Mouse (Mus musculus) kidney, embryonic 15.5 days (tissue): ENCODE data around the gene Traf3ip3. TPM values are rescaled to one million over a fixed set of nuclear protein-coding genes. Genes with fewer than 3 reads are reported as not detected.

Experiments used
- ATAC-seq: fragments of 200-750 bp; cut with Nextera tagmentation; replicated peaks from 2 replicates; pipeline ENCODE4 v1.8.0; 2017; ENCODE audit warnings: moderate TSS enrichment; ENCODE audit not compliant: low FRiP score
- H3K27ac ChIP-seq: fragments of 300-500 bp; sonication (generic); 2 replicates; pipeline ENCODE4 v1.5.1; 2015; ENCODE audit warnings: mild to moderate bottlenecking, inconsistent platforms
- H3K27me3 ChIP-seq: fragments of 300-500 bp; sonication (generic); 2 replicates; pipeline ENCODE4 v1.6.1; 2015; ENCODE audit warnings: inconsistent platforms
- H3K36me3 ChIP-seq: fragments of 300-500 bp; sonication (generic); 2 replicates; pipeline ENCODE4 v1.6.1; 2015; ENCODE audit warnings: inconsistent platforms
- H3K4me1 ChIP-seq: fragments of 300-500 bp; sonication (generic); 2 replicates; pipeline ENCODE4 v1.6.1; 2015; ENCODE audit warnings: inconsistent platforms
- H3K4me2 ChIP-seq: fragments of 300-500 bp; sonication (generic); 2 replicates; pipeline ENCODE4 v1.6.1; 2015; ENCODE audit warnings: moderate library complexity, mild to moderate bottlenecking, inconsistent platforms
- H3K4me3 ChIP-seq: fragments of 300-500 bp; sonication (generic); replicated peaks from 2 replicates; pipeline ENCODE4 v1.5.1; 2015; ENCODE audit warnings: mild to moderate bottlenecking, inconsistent platforms
- H3K9ac ChIP-seq: fragments of 300-500 bp; sonication (generic); 2 replicates; pipeline ENCODE4 v1.6.1; 2015; ENCODE audit warnings: mild to moderate bottlenecking, inconsistent platforms
- H3K9me3 ChIP-seq: fragments of 300-500 bp; sonication (generic); replicated peaks from 2 replicates; pipeline ENCODE4 v1.6.1; 2016; ENCODE audit warnings: inconsistent platforms
- WGBS: fragments of 180-500 bp; shearing (Covaris S2); methylation state at CpG from one replicate; pipeline ENCODE4 v1.1.7; 2015; ENCODE audit warnings: mixed read lengths; 5-methylcytosine and 5-hydroxymethylcytosine counted together
- polyA plus RNA-seq: library from polyadenylated mRNA; unstranded; fragments of >200 nt; fragmentation: Nextera tagmentation; extraction: Ambion mirVana; gene quantifications from 2 replicates; pipeline ENCODE4 v1.2.1, GENCODE M21; 2015

The Traf3ip3 gene
- polyA plus RNA-seq, 1 experiment from 2014 or later, result 3.5 TPM

DNA sequence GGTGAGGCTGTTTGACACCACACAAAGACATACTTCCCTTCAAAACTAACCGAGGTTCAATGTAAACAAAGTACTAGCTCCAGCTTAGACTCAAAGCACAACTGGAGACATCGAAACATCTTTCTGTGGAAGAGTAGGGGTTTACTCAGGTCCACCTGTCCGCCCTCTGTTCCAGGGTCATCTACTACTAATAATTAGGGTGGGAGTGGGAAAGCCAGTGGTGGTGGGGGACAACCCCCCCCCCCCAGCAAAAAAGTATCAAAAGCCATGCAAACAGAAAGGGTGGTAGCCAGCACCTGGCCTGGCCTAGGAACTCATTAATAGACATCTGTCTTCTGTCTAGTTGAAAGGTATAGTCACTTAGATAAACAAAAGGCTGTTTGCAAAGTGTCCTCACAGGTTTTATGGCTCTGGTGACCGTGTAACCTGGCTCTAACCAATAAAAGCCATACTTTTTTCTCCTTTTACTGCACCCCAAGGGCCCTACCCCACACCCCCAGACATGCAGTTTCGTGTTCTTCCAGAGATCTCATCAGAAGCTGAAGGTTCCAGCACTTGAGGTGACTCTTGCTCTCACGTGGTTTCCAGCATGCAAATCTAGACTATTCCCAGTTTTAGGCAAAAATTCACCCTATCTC lies 70.1 kb downstream of the Traf3ip3 start:
- ATAC-seq, result no peak

DNA sequence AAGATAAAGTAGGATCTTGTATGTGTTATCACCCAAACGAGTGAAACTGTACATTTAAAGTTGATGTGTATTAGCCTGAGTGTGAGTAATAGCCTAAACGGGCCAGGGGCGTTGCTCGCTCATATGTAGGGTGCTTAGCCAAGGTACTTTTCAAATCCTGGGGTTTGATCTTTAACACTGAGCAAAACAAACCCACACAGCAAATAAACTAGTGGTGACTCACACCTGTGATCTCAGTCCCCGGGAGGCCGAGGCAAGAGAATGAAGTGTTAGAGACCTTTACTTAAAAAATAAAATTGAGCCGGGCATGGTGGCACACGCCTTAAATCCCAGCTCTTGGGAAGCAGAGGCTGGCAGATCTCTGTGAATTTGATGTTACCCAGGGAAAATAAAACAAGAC lies 70.7 kb downstream of the Traf3ip3 start:
- Histone ChIP-seq H3K27ac (no peak overlapping the region), H3K36me3 (peaks cover 20% of the 10 kb centered on the region)
- ATAC-seq, result no peak

More for the DNA sequence above, 70.1 kb downstream of the Traf3ip3 start:
- Histone ChIP-seq H3K4me2 (no peak overlapping the region), H3K27me3 (no peaks in the 10 kb centered on the region), H3K9ac (no peak overlapping the region), H3K4me3 (no peak overlapping the region), H3K9me3 (no peaks in the 10 kb centered on the region), H3K27ac (no peak overlapping the region), H3K4me1 (peaks cover 16% of the 10 kb centered on the region), H3K36me3 (peaks cover 17% of the 10 kb centered on the region)
- WGBS, result 34% methylated on average over 6 of the region's 6 CpGs

DNA sequence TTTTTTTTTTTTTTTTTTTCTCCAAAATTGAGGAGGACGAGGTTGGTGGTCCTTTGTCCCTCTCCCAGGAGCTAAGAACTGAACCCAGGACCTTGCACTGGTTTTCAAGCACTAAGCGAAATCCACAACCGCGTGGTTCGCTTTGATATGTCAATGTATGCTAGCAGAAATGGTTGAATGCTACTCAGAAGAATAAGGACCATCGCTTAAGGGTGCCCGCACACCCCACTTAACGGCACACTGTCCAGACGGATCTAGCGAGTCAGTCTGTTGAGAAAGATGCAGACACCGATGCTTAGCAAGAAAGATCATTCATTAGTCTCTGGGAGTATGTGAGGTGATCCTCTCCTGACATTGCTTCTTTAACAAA lies 71.1 kb downstream of the Traf3ip3 start:
- WGBS, result 31% methylated on average over 11 of the region's 11 CpGs
- peak; percentile 27 for ATAC-seq
- H3K36me3 ChIP-seq, result peaks cover 21% of the 10 kb centered on the region
- peaks cover 16% of the 10 kb centered on the region for H3K4me1 ChIP-seq
- H3K27ac ChIP-seq, result no peak overlapping the region
- H3K4me3 ChIP-seq, result peak overlapping the region; percentile 99
- H3K27me3 ChIP-seq, result no peaks in the 10 kb centered on the region
- H3K9ac ChIP-seq, result no peak overlapping the region
- no peaks in the 10 kb centered on the region for H3K9me3 ChIP-seq
- H3K4me2 ChIP-seq, result peak overlapping the region; percentile 71

More for the DNA sequence above, 70.7 kb downstream of the Traf3ip3 start:
- no peak overlapping the region for H3K9ac ChIP-seq
- peak overlapping the region; percentile 99; the same call in 1 of the 2 replicates for H3K4me3 ChIP-seq
- no peaks in the 10 kb centered on the region for H3K9me3 ChIP-seq
- H3K4me1 ChIP-seq, result peaks cover 16% of the 10 kb centered on the region
- H3K4me2 ChIP-seq, result peak overlapping the region; percentile 71
- no peaks in the 10 kb centered on the region for H3K27me3 ChIP-seq
- WGBS, result 63% methylated on average over 8 of the region's 8 CpGs

DNA sequence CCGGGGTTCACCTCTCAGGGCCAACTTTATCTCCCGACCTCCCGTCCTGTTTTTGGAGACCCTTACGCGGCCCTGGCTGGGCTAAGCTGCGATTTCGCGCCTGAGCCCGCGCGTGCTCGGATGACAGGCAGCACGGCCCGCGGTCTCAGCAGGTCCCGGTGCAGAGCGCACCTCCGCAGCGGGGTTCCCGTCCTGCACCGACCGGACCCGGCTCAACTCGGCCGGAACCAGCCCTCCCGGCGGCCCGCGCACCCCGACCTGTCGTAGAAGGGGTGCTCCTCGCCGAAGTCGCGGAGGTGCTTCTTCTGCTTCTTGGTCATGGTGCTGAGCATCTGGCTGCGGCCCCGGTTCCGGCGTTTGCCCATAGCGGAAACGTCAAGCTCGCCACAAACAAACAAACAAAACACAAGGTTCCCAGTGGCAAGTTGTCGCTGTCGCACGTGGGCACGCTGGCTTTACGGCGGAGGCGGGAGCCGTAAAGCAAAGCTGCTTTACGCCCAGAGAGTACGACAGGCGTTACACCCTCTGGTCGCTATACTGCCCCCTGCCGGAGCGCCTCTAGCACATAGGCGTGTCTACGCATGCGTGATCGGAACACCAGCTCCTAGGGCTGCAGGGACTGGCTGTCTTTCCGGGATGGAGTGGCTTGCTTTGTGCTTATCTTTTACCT lies 71.6 kb downstream of the Traf3ip3 start, which contains the start of gene Diexf:
TSS of gene Diexf (minus strand) at position 487 of the 670 bp plus-strand sequence.
- H3K9ac ChIP-seq, result peak within 1 kb of the TSS; percentile 89
- WGBS, result under 1% methylated on average over 61 of the region's 61 CpGs
- H3K4me3 ChIP-seq, result peak within 1 kb of the TSS; percentile 99
- ATAC-seq, result peak; percentile 94
- H3K27me3 ChIP-seq, result no peaks in the 10 kb centered on the region
- H3K36me3 ChIP-seq, result peaks cover 25% of the 10 kb centered on the region
- H3K27ac ChIP-seq, result peak within 1 kb of the TSS; percentile 23; the same call in 1 of the 2 replicates
- H3K4me1 ChIP-seq, result peaks cover 16% of the 10 kb centered on the region
- peak within 1 kb of the TSS; percentile 71 for H3K4me2 ChIP-seq
- H3K9me3 ChIP-seq, result no peaks in the 10 kb centered on the region

DNA sequence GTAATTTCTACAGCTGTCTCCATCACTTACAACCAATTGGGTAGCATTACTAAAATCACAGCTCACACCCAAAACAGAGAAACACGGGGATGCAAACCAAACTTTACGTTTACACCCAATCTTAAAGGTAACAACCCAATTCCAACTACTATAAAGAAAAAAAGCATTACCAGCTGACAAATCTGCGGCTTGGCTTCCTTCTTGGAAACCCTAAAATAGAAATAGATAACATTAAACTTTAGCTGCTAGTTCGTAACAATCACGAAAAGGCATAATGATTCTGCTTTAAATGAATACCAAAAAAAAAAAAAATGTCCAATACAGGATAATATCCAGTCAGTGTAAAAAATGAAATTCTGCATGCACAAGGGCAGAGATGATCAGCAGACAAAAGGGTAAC lies 72.2 kb downstream of the Traf3ip3 start:
- Histone ChIP-seq H3K9ac (peak overlapping the region; percentile 89), H3K9me3 (no peaks in the 10 kb centered on the region), H3K4me3 (peak overlapping the region; percentile 99), H3K27me3 (no peaks in the 10 kb centered on the region), H3K36me3 (peaks cover 30% of the 10 kb centered on the region), H3K27ac (no peak overlapping the region), H3K4me2 (peak overlapping the region; percentile 71), H3K4me1 (peaks cover 16% of the 10 kb centered on the region)
- WGBS, result 27% methylated on average over 5 of the region's 5 CpGs
- no peak for ATAC-seq

DNA sequence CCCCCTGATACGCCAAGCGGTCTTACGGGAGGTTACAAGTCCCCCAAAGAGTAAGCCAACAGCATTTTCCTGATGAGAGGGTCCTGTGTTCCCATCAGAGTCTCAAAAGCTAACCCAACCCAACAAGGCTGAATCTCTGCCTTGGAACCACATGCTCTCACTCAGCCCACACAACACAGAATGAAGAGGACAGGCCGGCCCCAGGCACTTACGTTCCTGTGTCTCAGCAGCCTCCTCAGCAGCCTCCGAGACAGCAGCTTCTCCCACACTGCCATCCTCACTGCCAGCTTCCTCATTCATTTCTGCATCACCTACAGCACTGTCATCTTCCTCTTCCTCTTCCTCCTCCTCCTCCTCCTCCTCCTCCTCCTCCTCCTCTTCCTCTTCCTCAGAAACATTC lies 73.4 kb downstream of the Traf3ip3 start:
- Histone ChIP-seq H3K27ac (no peak overlapping the region), H3K27me3 (no peaks in the 10 kb centered on the region), H3K4me2 (no peak overlapping the region), H3K4me3 (no peak overlapping the region), H3K4me1 (peaks cover 16% of the 10 kb centered on the region), H3K36me3 (peaks cover 42% of the 10 kb centered on the region), H3K9ac (no peak overlapping the region), H3K9me3 (no peaks in the 10 kb centered on the region)
- 92% methylated on average over 6 of the region's 6 CpGs for WGBS
- no peak for ATAC-seq

DNA sequence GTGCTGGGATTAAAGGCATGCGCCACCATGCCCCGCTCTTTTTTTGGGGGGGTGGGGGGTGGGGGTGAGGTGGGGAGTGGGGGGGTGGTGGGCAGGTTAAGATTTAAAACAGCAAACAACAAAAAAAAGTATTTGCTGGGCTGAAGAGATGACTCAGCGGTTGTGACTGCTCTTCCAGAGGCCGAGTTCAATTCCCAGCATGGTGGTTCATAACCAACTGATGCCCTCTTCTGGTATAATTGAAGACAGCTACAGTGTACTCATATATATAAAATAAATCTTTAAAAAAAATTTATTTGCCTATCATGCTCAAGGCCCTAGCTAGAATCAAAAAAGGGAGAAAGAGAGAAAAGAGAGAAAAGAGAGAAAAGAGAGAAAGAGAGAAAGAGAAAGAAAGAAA lies 75.7 kb downstream of the Traf3ip3 start:
- no peak for ATAC-seq
- 82% methylated on average over 4 of the region's 4 CpGs for WGBS
- no peak overlapping the region for H3K27ac ChIP-seq
- peaks cover 11% of the 10 kb centered on the region for H3K4me1 ChIP-seq
- no peak overlapping the region for H3K4me3 ChIP-seq
- H3K9me3 ChIP-seq, result no peaks in the 10 kb centered on the region
- no peak overlapping the region for H3K4me2 ChIP-seq
- no peak overlapping the region for H3K9ac ChIP-seq
- H3K27me3 ChIP-seq, result no peaks in the 10 kb centered on the region
- peaks cover 64% of the 10 kb centered on the region for H3K36me3 ChIP-seq

Other genes starting within 250 kb of the Traf3ip3 start
- 1.5 and 1.6 TPM in 2 replicates for gene Syt14, start 165.9 kb downstream of the Traf3ip3 start, polyA plus RNA-seq
- 9.2 and 9.9 TPM in 2 replicates for gene Diexf, start 71.4 kb downstream of the Traf3ip3 start, polyA plus RNA-seq
- 13.3 and 14.0 TPM in 2 replicates for gene Irf6, start 48.6 kb downstream of the Traf3ip3 start, polyA plus RNA-seq
- gene A130010J15Rik, start 33.7 kb downstream of the Traf3ip3 start, polyA plus RNA-seq, result 14.2 and 16.3 TPM in 2 replicates
- 1.2 and 1.6 TPM in 2 replicates for gene Lamb3, start 6.0 kb upstream of the Traf3ip3 start, polyA plus RNA-seq
- gene Hsd11b1, start 62.4 kb upstream of the Traf3ip3 start, polyA plus RNA-seq, result 1.5 TPM in 2 replicates
- 28.6 and 37.1 TPM in 2 replicates for gene G0s2, start 71.5 kb upstream of the Traf3ip3 start, polyA plus RNA-seq
- 11.0 and 14.0 TPM in 2 replicates for gene Camk1g, start 168.6 kb upstream of the Traf3ip3 start, polyA plus RNA-seq